Mouse (Mus musculus): Measurements from ENCODE around the gene Mical1. TPM values are rescaled to one million over a fixed set of nuclear protein-coding genes. Genes with fewer than 3 reads are reported as not detected.

Mical1 gene
- polyA plus RNA-seq, 1 experiment from 2014 or later, result 4.3 TPM

- Histone ChIP-seq H3K9ac (replicated peaks) (no peak overlapping the region), H3K27me3 (ENCODE audit: insufficient read depth, low read length) (no peaks in the 10 kb centered on the region), H3K36me3 (replicated peaks; ENCODE audit: insufficient read depth, low read length) (peaks cover 26% of the 10 kb centered on the region), H3K27ac (ENCODE audit: low read depth) (no peak overlapping the region), H3K4me2 (ENCODE audit: low read depth, low read length) (no peak overlapping the region), H3K9me3 (ENCODE audit: low read length) (no peaks in the 10 kb centered on the region), H3K4me3 (ENCODE audit: low read depth, low read length) (no peak overlapping the region), H3K4me1 (ENCODE audit: insufficient read depth) (no peaks in the 10 kb centered on the region)
- ATAC-seq, result no peak
- DNase-seq, result no peak
- WGBS (ENCODE audit: insufficient replicate concordance), result 77% methylated on average over 3 of the region's 3 CpGs
- no peak for TF ChIP-seq CTCF (IDR thresholded peaks at IDR 0.05; ENCODE audit: low read depth)
- TF ChIP-seq EP300 (IDR thresholded peaks at IDR 0.05; ENCODE audit: low read depth), result no peak
Measured at GRCm38 (mm10) chr10:41461057-41461722, 14.9 kb upstream of the Mical1 start.

GRCm38 (mm10) chr10:41464401-41464955, 11.6 kb upstream of the Mical1 start:
- H3K27me3 ChIP-seq (ENCODE audit: insufficient read depth, low read length), result no peaks in the 10 kb centered on the region
- H3K27ac ChIP-seq (ENCODE audit: low read depth), result no peak overlapping the region
- DNase-seq, result no peak
- no peak overlapping the region for H3K4me3 ChIP-seq (ENCODE audit: low read depth, low read length)
- H3K4me2 ChIP-seq (ENCODE audit: low read depth, low read length), result no peak overlapping the region
- H3K4me1 ChIP-seq (ENCODE audit: insufficient read depth), result no peaks in the 10 kb centered on the region
- H3K9me3 ChIP-seq (ENCODE audit: low read length), result no peaks in the 10 kb centered on the region
- peaks cover 16% of the 10 kb centered on the region for H3K36me3 ChIP-seq (replicated peaks; ENCODE audit: insufficient read depth, low read length)
- TF ChIP-seq CTCF (IDR thresholded peaks at IDR 0.05; ENCODE audit: low read depth) (no peak), EP300 (IDR thresholded peaks at IDR 0.05; ENCODE audit: low read depth) (no peak)
- WGBS (ENCODE audit: insufficient replicate concordance), result 81% methylated on average over 15 of the region's 15 CpGs
- H3K9ac ChIP-seq (replicated peaks), result no peak overlapping the region
- no peak for ATAC-seq

GRCm38 (mm10) chr10:41467325-41467724, 8.8 kb upstream of the Mical1 start:
- Histone ChIP-seq H3K4me1 (ENCODE audit: insufficient read depth) (no peaks in the 10 kb centered on the region), H3K4me3 (ENCODE audit: low read depth, low read length) (no peak overlapping the region), H3K4me2 (ENCODE audit: low read depth, low read length) (no peak overlapping the region), H3K36me3 (replicated peaks; ENCODE audit: insufficient read depth, low read length) (peaks cover 11% of the 10 kb centered on the region), H3K9me3 (ENCODE audit: low read length) (no peaks in the 10 kb centered on the region), H3K9ac (replicated peaks) (no peak overlapping the region), H3K27me3 (ENCODE audit: insufficient read depth, low read length) (no peaks in the 10 kb centered on the region), H3K27ac (ENCODE audit: low read depth) (no peak overlapping the region)
- ATAC-seq (no peak), DNase-seq (no peak)
- 75% methylated on average over 6 of the region's 6 CpGs for WGBS (ENCODE audit: insufficient replicate concordance)
- TF ChIP-seq EP300 (IDR thresholded peaks at IDR 0.05; ENCODE audit: low read depth), result no peak
- TF ChIP-seq CTCF (IDR thresholded peaks at IDR 0.05; ENCODE audit: low read depth), result no peak

GRCm38 (mm10) chr10:41470693-41471092, 5.4 kb upstream of the Mical1 start:
- no peak for TF ChIP-seq CTCF (IDR thresholded peaks at IDR 0.05; ENCODE audit: low read depth)
- TF ChIP-seq EP300 (IDR thresholded peaks at IDR 0.05; ENCODE audit: low read depth), result no peak
- H3K9ac ChIP-seq (replicated peaks), result no peak overlapping the region
- no peak for DNase-seq
- WGBS (ENCODE audit: insufficient replicate concordance), result 72% methylated on average over 3 of the region's 3 CpGs
- H3K27me3 ChIP-seq (ENCODE audit: insufficient read depth, low read length), result 0 out of 2 replicates have a peak, but pooled peaks cover under 1% of the 10 kb centered on the region
- no peaks in the 10 kb centered on the region for H3K9me3 ChIP-seq (ENCODE audit: low read length)
- H3K4me3 ChIP-seq (ENCODE audit: low read depth, low read length), result no peak overlapping the region
- peaks cover 22% of the 10 kb centered on the region for H3K4me1 ChIP-seq (ENCODE audit: insufficient read depth)
- no peak for ATAC-seq
- no peak overlapping the region for H3K4me2 ChIP-seq (ENCODE audit: low read depth, low read length)
- H3K27ac ChIP-seq (ENCODE audit: low read depth), result no peak overlapping the region
- H3K36me3 ChIP-seq (replicated peaks; ENCODE audit: insufficient read depth, low read length), result peaks cover under 1% of the 10 kb centered on the region; the same call in 1 of the 2 replicates

GRCm38 (mm10) chr10:41472534-41472933, 3.6 kb upstream of the Mical1 start:
- Histone ChIP-seq H3K27ac (ENCODE audit: low read depth) (no peak overlapping the region), H3K4me2 (ENCODE audit: low read depth, low read length) (no peak overlapping the region), H3K36me3 (replicated peaks; ENCODE audit: insufficient read depth, low read length) (no peaks in the 10 kb centered on the region), H3K9me3 (ENCODE audit: low read length) (no peaks in the 10 kb centered on the region), H3K4me3 (ENCODE audit: low read depth, low read length) (no peak overlapping the region), H3K27me3 (ENCODE audit: insufficient read depth, low read length) (peaks cover 9% of the 10 kb centered on the region), H3K9ac (replicated peaks) (no peak overlapping the region), H3K4me1 (ENCODE audit: insufficient read depth) (peaks cover 39% of the 10 kb centered on the region)
- TF ChIP-seq EP300 (IDR thresholded peaks at IDR 0.05; ENCODE audit: low read depth) (no peak), CTCF (IDR thresholded peaks at IDR 0.05; ENCODE audit: low read depth) (no peak)
- ATAC-seq (no peak), DNase-seq (no peak)

GRCm38 (mm10) chr10:41472962-41473481, 3.1 kb upstream of the Mical1 start:
- TF ChIP-seq CTCF (IDR thresholded peaks at IDR 0.05; ENCODE audit: low read depth) (no peak), EP300 (IDR thresholded peaks at IDR 0.05; ENCODE audit: low read depth) (no peak)
- no peak for DNase-seq
- H3K27ac ChIP-seq (ENCODE audit: low read depth), result no peak overlapping the region
- H3K4me1 ChIP-seq (ENCODE audit: insufficient read depth), result peaks cover 44% of the 10 kb centered on the region
- no peak overlapping the region for H3K4me2 ChIP-seq (ENCODE audit: low read depth, low read length)
- H3K36me3 ChIP-seq (replicated peaks; ENCODE audit: insufficient read depth, low read length), result no peaks in the 10 kb centered on the region
- H3K27me3 ChIP-seq (ENCODE audit: insufficient read depth, low read length), result peaks cover 11% of the 10 kb centered on the region
- no peak for ATAC-seq
- no peak overlapping the region for H3K4me3 ChIP-seq (ENCODE audit: low read depth, low read length)
- no peaks in the 10 kb centered on the region for H3K9me3 ChIP-seq (ENCODE audit: low read length)
- WGBS (ENCODE audit: insufficient replicate concordance), result 53% methylated on average over 5 of the region's 5 CpGs
- no peak overlapping the region for H3K9ac ChIP-seq (replicated peaks)
